Mouse (Mus musculus) forebrain, embryonic 16.5 days (tissue): ENCODE measurements around the gene Ncam1. TPM values are rescaled to one million over a fixed set of nuclear protein-coding genes. Genes with fewer than 3 reads are reported as not detected.
A peak's percentile ranks its signal among the peaks of the same experiment; 100 is the strongest.

Source experiments
- ATAC-seq: fragments of 200-750 bp; cut with Nextera tagmentation; 2 replicates; pipeline ENCODE4 v1.8.0; 2017; ENCODE audit warnings: mild to moderate bottlenecking, moderate library complexity
- H3K27ac ChIP-seq: fragments of 300-500 bp; sonication (generic); 2 replicates; pipeline ENCODE4 v1.5.1; 2014; ENCODE audit warnings: low read length, control low read depth
- H3K27me3 ChIP-seq: fragments of 300-500 bp; sonication (generic); replicated peaks from 2 replicates; pipeline ENCODE4 v1.6.1; 2014; ENCODE audit warnings: low read length; ENCODE audit not compliant: control insufficient read depth, insufficient read depth
- H3K36me3 ChIP-seq: fragments of 300-500 bp; sonication (generic); 2 replicates; pipeline ENCODE4 v1.6.1; 2014; ENCODE audit not compliant: control insufficient read depth, insufficient read depth
- H3K4me1 ChIP-seq: fragments of 300-500 bp; sonication (generic); replicated peaks from 2 replicates; pipeline ENCODE4 v1.6.1; 2014; ENCODE audit warnings: low read length; ENCODE audit not compliant: control insufficient read depth, insufficient read depth
- H3K4me2 ChIP-seq: fragments of 300-500 bp; sonication (generic); 2 replicates; pipeline ENCODE4 v1.6.1; 2014; ENCODE audit warnings: mild to moderate bottlenecking, low read length, control low read depth
- H3K4me3 ChIP-seq: fragments of 300-500 bp; sonication (generic); replicated peaks from 2 replicates; pipeline ENCODE4 v1.5.1; 2014; ENCODE audit warnings: mild to moderate bottlenecking, low read length, control low read depth
- H3K9ac ChIP-seq: fragments of 300-500 bp; sonication (generic); replicated peaks from 2 replicates; pipeline ENCODE4 v1.6.1; 2014; ENCODE audit warnings: low read depth, low read length, control low read depth
- H3K9me3 ChIP-seq: fragments of 300-500 bp; sonication (generic); 2 replicates; pipeline ENCODE4 v1.6.1; 2016; ENCODE audit warnings: low read length; ENCODE audit not compliant: control insufficient read depth
- WGBS: fragments of 180-500 bp; shearing (Covaris S2); extraction: QIAGEN DNeasy Blood & Tissue Kit; methylation state at CpG from one replicate; pipeline ENCODE4 v1.1.7; 2014; 5-methylcytosine and 5-hydroxymethylcytosine counted together
- polyA plus RNA-seq: library from polyadenylated mRNA; unstranded; fragments of >200 nt; fragmentation: Nextera tagmentation; extraction: Ambion mirVana; gene quantifications from 2 replicates; pipeline ENCODE4 v1.2.1, GENCODE M21; 2015

Ncam1 gene
- polyA plus RNA-seq, 1 experiment from 2014 or later: 436 TPM

DNA sequence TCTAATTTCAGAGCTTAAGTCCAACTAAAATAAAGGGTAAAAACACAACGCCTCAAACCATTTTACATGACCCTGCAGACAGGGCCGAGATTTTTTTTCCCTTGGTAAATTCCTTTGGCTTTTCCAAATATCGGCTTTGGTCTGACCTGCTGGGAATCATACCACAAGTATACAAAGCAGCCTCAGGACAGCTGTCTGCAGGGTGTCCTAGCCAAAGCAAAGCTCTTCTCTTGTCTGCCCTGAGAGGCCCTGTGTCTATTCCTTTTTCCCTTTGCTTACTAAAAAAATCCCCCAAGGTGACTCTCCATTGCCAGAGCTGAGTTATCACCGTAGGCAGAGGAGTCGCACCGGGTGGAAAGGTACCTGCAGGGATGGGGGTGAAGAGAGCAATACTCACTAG lies 262.1 kb downstream of the Ncam1 start:
- Histone ChIP-seq H3K4me3 (no peak overlapping the region), H3K27ac (no peak overlapping the region), H3K4me1 (peaks cover 19% of the 10 kb centered on the region; the same call in 1 of the 2 replicates), H3K27me3 (no peaks in the 10 kb centered on the region), H3K9ac (no peak overlapping the region), H3K36me3 (peaks cover 4% of the 10 kb centered on the region), H3K9me3 (no peaks in the 10 kb centered on the region), H3K4me2 (no peak overlapping the region)
- no peak for ATAC-seq
- WGBS: 71% methylated on average over 6 of the region's 6 CpGs

DNA sequence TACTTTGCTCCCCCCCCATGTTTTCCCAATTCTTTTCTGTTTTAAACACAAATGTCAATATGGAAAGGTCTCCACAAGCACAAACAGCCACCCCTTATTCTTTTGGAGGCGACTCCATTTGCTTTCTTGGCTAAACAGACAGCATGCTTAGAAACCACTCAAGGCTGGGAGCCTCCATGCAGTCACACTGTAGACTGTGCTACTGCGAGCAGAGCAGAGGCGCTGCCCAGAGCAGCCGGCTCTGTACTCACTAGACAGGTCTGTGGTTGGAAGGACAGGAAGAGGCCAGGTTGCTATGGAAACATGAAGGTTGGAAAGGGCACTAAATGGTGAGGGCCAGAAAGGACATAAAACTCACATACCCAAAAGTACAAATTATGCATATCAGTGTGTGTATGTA lies 263.8 kb downstream of the Ncam1 start:
- H3K27me3 ChIP-seq: no peaks in the 10 kb centered on the region
- no peak overlapping the region for H3K27ac ChIP-seq
- no peak overlapping the region for H3K9ac ChIP-seq
- ATAC-seq: no peak
- no peaks in the 10 kb centered on the region for H3K9me3 ChIP-seq
- H3K36me3 ChIP-seq: no peaks in the 10 kb centered on the region; the same call in 1 of the 2 replicates
- peaks cover 19% of the 10 kb centered on the region; the same call in 1 of the 2 replicates for H3K4me1 ChIP-seq
- WGBS: 38% methylated on average over 4 of the region's 4 CpGs
- no peak overlapping the region for H3K4me2 ChIP-seq
- no peak overlapping the region for H3K4me3 ChIP-seq

DNA sequence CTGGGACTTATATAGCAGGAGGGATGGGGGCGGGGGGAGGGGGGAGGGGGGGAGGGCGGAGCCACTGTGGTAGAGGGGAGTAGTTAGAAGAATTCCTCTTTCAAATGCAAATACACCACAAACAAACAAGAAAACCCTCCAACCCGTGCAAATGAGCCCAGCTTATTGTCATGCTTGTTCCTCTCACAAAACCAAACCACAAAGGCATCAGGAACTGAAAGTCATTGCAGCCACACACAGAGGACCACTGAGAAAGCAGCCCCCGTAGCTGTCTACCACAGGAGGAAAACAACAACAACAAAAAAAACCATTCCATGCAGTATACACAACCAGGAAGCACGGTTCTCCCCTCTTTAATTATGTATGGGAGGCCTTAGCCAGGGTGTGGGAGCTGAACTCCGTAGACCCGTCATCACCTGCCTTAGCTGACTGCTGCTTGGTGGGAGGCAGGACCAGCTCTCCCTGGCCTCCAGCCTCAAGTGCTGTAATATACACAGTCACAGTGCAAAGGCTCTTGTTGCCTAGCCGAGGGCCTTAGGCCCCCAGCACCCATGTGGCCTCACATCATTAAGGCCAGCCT lies 264.7 kb downstream of the Ncam1 start:
- Histone ChIP-seq H3K4me1 (peaks cover 19% of the 10 kb centered on the region; the same call in 1 of the 2 replicates), H3K4me2 (no peak overlapping the region), H3K9me3 (no peaks in the 10 kb centered on the region), H3K9ac (no peak overlapping the region), H3K27me3 (no peaks in the 10 kb centered on the region), H3K27ac (peak overlapping the region; percentile 38; the same call in 1 of the 2 replicates), H3K36me3 (no peaks in the 10 kb centered on the region; the same call in 1 of the 2 replicates), H3K4me3 (no peak overlapping the region)
- WGBS: 9% methylated on average over 8 of the region's 8 CpGs
- peak; percentile 67 for ATAC-seq

DNA sequence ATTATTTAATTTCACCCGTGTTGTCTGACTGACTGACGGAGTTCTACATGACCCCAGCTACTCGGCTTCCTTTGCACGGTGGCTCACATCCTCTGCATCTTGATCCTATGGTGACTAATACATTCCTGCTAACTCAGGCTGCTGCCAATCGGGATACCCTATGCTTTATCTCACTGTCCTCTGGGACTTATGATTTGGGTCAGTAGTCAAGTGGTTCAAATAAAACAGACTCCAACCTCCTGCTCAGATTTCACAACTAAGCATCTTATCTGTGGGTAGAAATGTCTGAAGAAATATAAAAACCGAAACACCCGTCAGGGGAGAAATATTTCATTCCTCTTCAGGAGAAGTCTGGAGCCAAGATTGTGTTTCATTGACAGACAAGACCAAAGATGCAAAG lies 265.3 kb downstream of the Ncam1 start:
- Histone ChIP-seq H3K27me3 (no peaks in the 10 kb centered on the region), H3K9ac (no peak overlapping the region), H3K36me3 (no peaks in the 10 kb centered on the region; the same call in 1 of the 2 replicates), H3K4me1 (peaks cover 19% of the 10 kb centered on the region; the same call in 1 of the 2 replicates), H3K4me3 (no peak overlapping the region), H3K9me3 (no peaks in the 10 kb centered on the region), H3K4me2 (no peak overlapping the region), H3K27ac (no peak overlapping the region)
- WGBS: 73% methylated on average over 7 of the region's 7 CpGs
- no peak for ATAC-seq

DNA sequence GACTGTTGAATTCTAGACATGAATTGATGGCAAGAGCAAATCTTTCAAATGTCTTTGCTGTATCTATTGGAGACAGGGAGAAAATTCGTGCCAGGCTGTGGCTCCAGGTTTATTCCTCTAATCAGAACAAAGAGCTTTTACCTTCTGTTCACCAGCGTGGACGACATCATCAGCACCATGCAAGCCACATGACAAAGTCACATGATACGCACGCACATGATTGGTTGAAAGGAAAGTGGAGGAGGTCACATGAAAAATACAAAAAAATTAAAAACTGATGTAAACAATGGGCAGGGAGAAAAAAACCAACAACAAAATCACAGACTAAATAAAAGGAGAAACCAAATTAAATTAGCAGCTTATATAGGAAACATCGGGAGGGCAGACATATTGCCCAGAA lies 266.9 kb downstream of the Ncam1 start:
- Histone ChIP-seq H3K27ac (no peak overlapping the region), H3K4me3 (no peak overlapping the region), H3K9me3 (no peaks in the 10 kb centered on the region), H3K36me3 (no peaks in the 10 kb centered on the region; the same call in 1 of the 2 replicates), H3K4me2 (no peak overlapping the region), H3K9ac (no peak overlapping the region), H3K27me3 (no peaks in the 10 kb centered on the region), H3K4me1 (peaks cover 19% of the 10 kb centered on the region; the same call in 1 of the 2 replicates)
- WGBS: 89% methylated on average over 6 of the region's 6 CpGs
- ATAC-seq: no peak

DNA sequence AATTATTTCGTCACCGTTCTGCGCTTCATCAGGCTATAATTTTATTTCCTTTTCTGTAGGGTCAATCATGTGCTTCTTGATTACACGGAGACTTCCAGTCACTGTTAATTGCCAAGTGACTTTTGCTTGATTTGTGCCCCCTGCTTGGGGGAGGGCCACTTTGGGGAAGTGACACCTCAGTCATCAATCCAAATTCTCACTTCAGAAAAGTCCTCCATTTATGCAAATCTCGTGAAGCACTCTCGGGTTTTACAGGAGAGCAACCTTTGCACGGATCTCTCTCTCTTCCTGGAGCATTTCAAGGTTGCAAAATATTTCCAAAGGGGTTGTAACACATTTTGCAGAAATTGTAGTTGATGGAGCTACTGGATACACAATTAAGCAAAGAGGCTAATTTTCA lies 267.5 kb downstream of the Ncam1 start:
- Histone ChIP-seq H3K9me3 (no peaks in the 10 kb centered on the region), H3K4me1 (peaks cover 17% of the 10 kb centered on the region; the same call in 1 of the 2 replicates), H3K27me3 (no peaks in the 10 kb centered on the region), H3K36me3 (peaks cover 2% of the 10 kb centered on the region; the same call in 1 of the 2 replicates), H3K27ac (no peak overlapping the region), H3K9ac (no peak overlapping the region), H3K4me2 (no peak overlapping the region), H3K4me3 (no peak overlapping the region)
- WGBS: 59% methylated on average over 7 of the region's 7 CpGs
- no peak for ATAC-seq

DNA sequence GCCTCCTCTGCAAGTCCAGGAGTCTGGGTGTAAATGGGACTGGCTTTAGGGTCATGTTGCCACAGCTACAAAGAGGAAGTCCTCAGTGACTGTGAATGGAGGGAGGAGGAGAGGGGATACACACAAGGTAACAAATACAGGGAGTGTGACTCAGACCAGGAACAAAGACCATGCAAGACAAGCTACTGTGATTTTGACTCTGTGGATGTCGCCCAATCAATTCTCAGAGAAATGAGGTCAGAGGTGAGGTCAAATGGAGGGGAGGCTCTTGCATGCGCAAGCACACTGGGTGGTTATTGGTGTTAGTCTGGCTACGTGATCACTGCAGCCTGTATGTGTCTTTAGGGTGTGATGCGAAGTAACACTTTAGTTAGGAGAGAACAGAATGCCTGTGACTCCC lies 268.0 kb downstream of the Ncam1 start:
- Histone ChIP-seq H3K4me1 (peaks cover 13% of the 10 kb centered on the region; the same call in 1 of the 2 replicates), H3K9me3 (no peaks in the 10 kb centered on the region), H3K4me3 (no peak overlapping the region), H3K27me3 (no peaks in the 10 kb centered on the region), H3K9ac (no peak overlapping the region), H3K4me2 (no peak overlapping the region), H3K36me3 (peaks cover 2% of the 10 kb centered on the region; the same call in 1 of the 2 replicates), H3K27ac (no peak overlapping the region)
- WGBS: 66% methylated on average over 4 of the region's 4 CpGs
- no peak for ATAC-seq

DNA sequence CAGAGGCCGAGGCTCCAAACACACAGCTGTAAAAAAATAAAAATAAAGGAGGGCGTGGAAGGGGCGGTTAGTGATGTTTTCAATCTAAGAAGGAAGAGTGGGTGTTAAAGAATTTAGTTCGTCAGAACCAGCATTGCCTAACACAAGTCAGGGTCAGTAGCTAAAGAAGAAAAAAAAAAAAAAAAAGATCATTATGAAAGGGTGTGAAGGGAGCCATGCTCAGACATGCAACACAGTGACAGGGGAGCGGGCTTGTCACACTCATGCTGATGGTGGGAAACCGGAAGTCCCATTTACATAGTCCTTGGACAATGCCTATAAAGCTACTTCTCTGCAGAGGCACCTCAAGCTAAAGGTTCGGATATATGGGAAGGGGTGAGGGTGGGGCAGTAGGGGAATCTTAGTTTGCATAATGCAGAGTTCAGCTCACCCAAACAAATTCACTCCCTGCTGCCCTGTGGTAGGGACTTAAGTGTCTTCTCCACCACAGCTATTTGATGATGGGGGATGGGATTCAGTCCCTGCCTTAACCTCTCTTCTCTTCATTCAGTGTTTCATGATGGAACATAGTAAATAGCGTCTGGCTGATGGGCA lies 269.3 kb downstream of the Ncam1 start:
- ATAC-seq: no peak

DNA sequence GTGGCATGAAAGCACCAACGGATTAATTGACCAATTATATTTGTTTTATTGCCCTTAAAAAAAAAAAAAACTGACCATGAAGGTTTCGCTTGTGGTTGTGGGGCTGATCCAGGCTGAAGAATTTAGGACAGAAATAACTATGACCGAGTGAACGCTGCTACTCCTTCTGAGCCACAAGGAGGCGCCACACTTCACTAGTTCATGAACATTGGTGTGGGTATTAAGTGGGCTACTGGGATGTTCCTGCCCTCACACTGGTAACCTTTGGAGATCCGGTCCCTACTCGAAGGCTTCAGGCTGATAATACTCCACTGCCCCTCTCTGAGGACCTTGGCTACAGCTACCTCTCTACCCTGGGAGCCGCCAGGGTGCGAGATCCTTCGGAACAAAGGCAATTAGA lies 269.8 kb downstream of the Ncam1 start:
- no peaks in the 10 kb centered on the region for H3K27me3 ChIP-seq
- WGBS: 47% methylated on average over 10 of the region's 10 CpGs
- ATAC-seq: 0 out of 2 replicates have a peak, but pooled peaks have one; percentile 24

More for the DNA sequence above, 269.3 kb downstream of the Ncam1 start:
- no peak overlapping the region for H3K9ac ChIP-seq
- H3K36me3 ChIP-seq: peaks cover 2% of the 10 kb centered on the region; the same call in 1 of the 2 replicates
- no peak overlapping the region for H3K4me3 ChIP-seq
- no peak overlapping the region for H3K27ac ChIP-seq
- WGBS: 65% methylated on average over 8 of the region's 8 CpGs
- no peaks in the 10 kb centered on the region for H3K27me3 ChIP-seq
- no peak overlapping the region for H3K4me2 ChIP-seq
- H3K4me1 ChIP-seq: peaks cover 9% of the 10 kb centered on the region; the same call in 1 of the 2 replicates
- no peaks in the 10 kb centered on the region for H3K9me3 ChIP-seq

More for the DNA sequence above, 269.8 kb downstream of the Ncam1 start:
- peaks cover 4% of the 10 kb centered on the region; the same call in 1 of the 2 replicates for H3K4me1 ChIP-seq
- H3K4me2 ChIP-seq: no peak overlapping the region
- no peak overlapping the region for H3K4me3 ChIP-seq
- H3K9me3 ChIP-seq: no peaks in the 10 kb centered on the region
- H3K36me3 ChIP-seq: peaks cover 2% of the 10 kb centered on the region; the same call in 1 of the 2 replicates
- no peak overlapping the region for H3K9ac ChIP-seq
- no peak overlapping the region for H3K27ac ChIP-seq
